Mouse (Mus musculus) ovary, adult 10 weeks (tissue): ENCODE measurements around the gene Rac2. TPM values are rescaled to one million over a fixed set of nuclear protein-coding genes. Genes with fewer than 3 reads are reported as not detected.

Experiments used
- polyA plus RNA-seq: library from polyadenylated mRNA; stranded (reverse); fragments of 350-450 nt; fragmentation: Illumina TruSeq; extraction: RNeasy Lipid Tissue Mini Kit (QIAGEN cat#74804); gene quantifications from one replicate; pipeline ENCODE4 v1.2.3, GENCODE M21; 2014

Rac2 gene
- polyA plus RNA-seq = 0.91 TPM

GRCm38 (mm10) chr15:78572658-78573397, at the start of gene Rac2:
TSS of gene Rac2 (minus strand) at chr15:78572783.

GRCm38 (mm10) chr15:78596914-78597313, 24.3 kb upstream of the Rac2 start, which contains the start of gene Cyth4:
TSS of gene Cyth4 (plus strand) at chr15:78597047.

GRCm38 (mm10) chr15:78544561-78545001, 28.0 kb downstream of the Rac2 start, which contains the start of gene Sstr3:
TSS of gene Sstr3 (minus strand) at chr15:78544685.

GRCm38 (mm10) chr15:78530671-78531450, 41.7 kb downstream of the Rac2 start, which contains the start of gene C1qtnf6:
TSS of gene C1qtnf6 (minus strand) at chr15:78531416.

Other genes with a start within 250 kb of the Rac2 start
- gene Csf2rb, start 247.0 kb downstream of the Rac2 start, polyA plus RNA-seq = 1.7 TPM
- gene Tex33, start 176.9 kb downstream of the Rac2 start, polyA plus RNA-seq = not detected
- 1.4 TPM for gene Tst, start 166.9 kb downstream of the Rac2 start, polyA plus RNA-seq
- 1.5 TPM for gene Mpst, start 166.4 kb downstream of the Rac2 start, polyA plus RNA-seq
- 3.5 TPM for gene Kctd17, start 144.2 kb downstream of the Rac2 start, polyA plus RNA-seq
- not detected for gene Tmprss6, start 104.1 kb downstream of the Rac2 start, polyA plus RNA-seq
- 0.31 TPM for gene Il2rb, start 77.5 kb downstream of the Rac2 start, polyA plus RNA-seq
- 24.5 TPM for gene C1qtnf6, start 41.4 kb downstream of the Rac2 start, polyA plus RNA-seq
- gene Sstr3, start 28.1 kb downstream of the Rac2 start, polyA plus RNA-seq = 0.14 TPM
- 1.1 TPM for gene Cyth4, start 24.3 kb upstream of the Rac2 start, polyA plus RNA-seq
- gene Elfn2, start 146.0 kb upstream of the Rac2 start, polyA plus RNA-seq = not detected
- 0.91 TPM for gene Mfng, start 200.7 kb upstream of the Rac2 start, polyA plus RNA-seq
- 0.14 TPM for gene Card10, start 230.3 kb upstream of the Rac2 start, polyA plus RNA-seq